ENCODE assay signal across 12 mouse cellular contexts in the genomic region with DNA sequence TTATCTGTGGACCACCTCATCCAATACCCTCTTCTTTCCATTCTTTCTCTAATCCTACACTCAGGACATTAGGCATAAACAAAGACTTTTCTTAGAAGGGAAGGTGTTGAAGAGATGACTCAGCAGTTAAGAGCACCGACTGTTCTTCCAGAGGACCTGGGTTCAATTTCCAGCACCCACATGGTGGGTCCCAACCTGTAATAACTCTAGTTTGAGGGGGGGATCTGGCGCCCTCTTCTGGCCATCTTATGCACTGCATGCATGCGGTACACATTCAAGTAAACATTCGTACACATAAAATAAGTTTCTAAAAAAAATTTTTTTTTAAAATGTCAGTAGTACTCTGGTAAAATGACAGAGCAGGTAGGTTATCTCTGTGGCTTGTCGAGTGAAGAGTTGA.
DNase-seq lines count a peak whose midpoint lies in the region; ATAC-seq and TF ChIP-seq lines count a peak whose summit lies in the region.
"Had no signal": no experiment of that assay in that cellular context is flagged by ENCODE, and none has a peak within 500 bp of the region (broad histone marks: within the 10 kb centered on the region; RNA-seq: fewer than 3 reads in every experiment).

No protein-coding gene starts in this region.

- no peaks in the 10 kb centered on the region for H3K27me3 ChIP-seq in liver, embryonic 14.5 days (ENCODE audit: control insufficient read depth, insufficient read depth, low read length)
- H3K27me3 ChIP-seq: midbrain, embryonic 12.5 days had no signal

- no peak for DNase-seq in gastrocnemius, adult 2 months
- no peak for DNase-seq in gastrocnemius, adult 8-10 months (ENCODE audit: low spot score in 2 of 2)
- DNase-seq in liver, embryonic 14.5 days (ENCODE audit: low read depth in 3 of 3, low spot score in 3 of 3), result no peak
- DNase-seq in liver, result no peak
- peak; percentile 2 to 3 for DNase-seq in B cell, adult 2 months
- no peak for DNase-seq in brain, embryonic 14.5 days (ENCODE audit: low read depth)
- no peak for DNase-seq in gastrocnemius, postnatal 25 days
- DNase-seq in cerebellum, adult 18-20 months, result no peak
- DNase-seq: adrenal gland, postnatal 25 days; gastrocnemius, postnatal 14 days had no signal

- H3K36me3 ChIP-seq in liver, embryonic 14.5 days (replicated peaks; ENCODE audit: control insufficient read depth, insufficient read depth, low read depth), result no peaks in the 10 kb centered on the region
- H3K36me3 ChIP-seq: G1E; midbrain, embryonic 12.5 days had no signal

- intact Hi-C loops in gastrocnemius, adult 2 months (cut with DNase I), result no loop called here

- H3K4me2 ChIP-seq in liver, embryonic 14.5 days (ENCODE audit: low read depth), result no peak overlapping the region
- H3K4me2 ChIP-seq: midbrain, embryonic 12.5 days had no signal

- H3K9me3 ChIP-seq in liver, embryonic 14.5 days (ENCODE audit: control insufficient read depth, low read length), result no peaks in the 10 kb centered on the region
- H3K9me3 ChIP-seq: midbrain, embryonic 12.5 days had no signal

- H3K9ac ChIP-seq in liver, embryonic 14.5 days (replicated peaks), result no peak overlapping the region
- H3K9ac ChIP-seq: midbrain, embryonic 12.5 days had no signal

- no peak for TF ChIP-seq POLR2A in brain, embryonic 14.5 days (IDR thresholded peaks at IDR 0.05; ENCODE audit: borderline replicate concordance, extremely low read depth, insufficient read depth, insufficient read length, poor library complexity, severe bottlenecking)

- WGBS in liver, embryonic 14.5 days (ENCODE audit: insufficient replicate concordance), result 57% methylated on average over 5 of the region's 5 CpGs

- TF ChIP-seq CTCF in gastrocnemius, adult 2 months (IDR thresholded peaks at IDR 0.05), result peak; percentile 62
- peak; percentile 52 for TF ChIP-seq CTCF in liver, embryonic 14.5 days (IDR thresholded peaks at IDR 0.05; ENCODE audit: low read depth)
- peak; percentile 48; the same call in 1 of the 2 replicates for TF ChIP-seq CTCF in brain, embryonic 14.5 days (IDR thresholded peaks at IDR 0.05; ENCODE audit: borderline replicate concordance, extremely low read depth, insufficient read depth, insufficient read length)

- peak overlapping the region; percentile 49; the same call in 1 of the 2 replicates for H3K27ac ChIP-seq in gastrocnemius, adult 2 months
- no peak overlapping the region for H3K27ac ChIP-seq in liver, embryonic 14.5 days

- H3K4me1 ChIP-seq in liver, embryonic 14.5 days (replicated peaks; ENCODE audit: control insufficient read depth in 2 of 2, insufficient read depth in 2 of 2, low read length in 1 of 2), result no peaks in the 10 kb centered on the region

- no peak for ATAC-seq in liver, embryonic 14.5 days (ENCODE audit: insufficient read depth)

- no peak for TF ChIP-seq EP300 in liver, embryonic 14.5 days (IDR thresholded peaks at IDR 0.05; ENCODE audit: low read depth)

- H3K4me3 ChIP-seq in gastrocnemius, adult 2 months, result no peak overlapping the region
- H3K4me3 ChIP-seq in liver, embryonic 14.5 days (ENCODE audit: insufficient read depth in 1 of 2, low read depth in 2 of 2, low read length in 2 of 2), result no peak overlapping the region
- H3K4me3 ChIP-seq: midbrain, embryonic 12.5 days had no signal

Comparison
In these comparisons a context has a peak if more than half of its experiments do, and no peak if none do; other contexts are left out.
1. DNase-seq: peak in B cell, adult 2 months (2 of 2); none in gastrocnemius, adult 2 months (single experiment), gastrocnemius, adult 8-10 months (0 of 2), liver, embryonic 14.5 days (0 of 3), liver (single experiment), brain, embryonic 14.5 days (single experiment), gastrocnemius, postnatal 25 days (single experiment) and cerebellum, adult 18-20 months (0 of 2).
2. Peak in every context shown above with its lines, with median percentiles within 50 percentile points of each other: CTCF ChIP-seq.